Mouse (Mus musculus) brain, embryonic 14.5 days (tissue): ENCODE data around the gene Chd4.

Experiments used
- CTCF ChIP-seq: fragments of 200-500 bp; IDR thresholded peaks from 2 replicates; pipeline ENCODE4 v1.5.1; 2012; ENCODE audit warnings: inconsistent platforms, mild to moderate bottlenecking, moderate library complexity, borderline replicate concordance; ENCODE audit not compliant: insufficient read depth, insufficient read length; ENCODE audit errors: extremely low read depth
- POLR2A ChIP-seq: fragments of 200-500 bp; IDR thresholded peaks from 2 replicates; pipeline ENCODE4 v1.6.1; 2012; ENCODE audit warnings: mild to moderate bottlenecking, inconsistent platforms, borderline replicate concordance; ENCODE audit not compliant: poor library complexity, insufficient read depth, insufficient read length, severe bottlenecking; ENCODE audit errors: extremely low read depth

DNA sequence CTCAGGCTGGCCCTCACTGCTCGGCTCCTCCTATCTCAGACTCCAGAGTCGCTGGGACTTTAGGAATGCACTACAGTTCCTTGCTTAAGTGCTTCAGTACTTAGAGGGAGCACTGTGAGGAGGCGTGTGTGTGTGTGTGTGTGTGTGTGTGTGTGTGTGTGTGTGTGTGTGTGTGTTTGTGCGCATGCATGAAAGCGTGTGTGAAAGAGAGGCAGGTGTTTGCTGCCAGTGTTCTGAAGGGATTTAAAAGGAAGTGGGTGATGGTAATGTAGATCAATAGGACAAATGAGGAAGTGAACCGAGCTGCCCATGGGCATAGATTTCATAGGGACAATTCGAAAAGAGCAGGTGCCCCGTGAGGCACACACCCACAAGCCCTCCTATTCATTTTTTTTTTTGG is 22.0 kb upstream of the Chd4 start:
- no peak for TF ChIP-seq CTCF
- no peak for TF ChIP-seq POLR2A
